ENCODE assay signal across 24 mouse cellular contexts in the genomic region with DNA sequence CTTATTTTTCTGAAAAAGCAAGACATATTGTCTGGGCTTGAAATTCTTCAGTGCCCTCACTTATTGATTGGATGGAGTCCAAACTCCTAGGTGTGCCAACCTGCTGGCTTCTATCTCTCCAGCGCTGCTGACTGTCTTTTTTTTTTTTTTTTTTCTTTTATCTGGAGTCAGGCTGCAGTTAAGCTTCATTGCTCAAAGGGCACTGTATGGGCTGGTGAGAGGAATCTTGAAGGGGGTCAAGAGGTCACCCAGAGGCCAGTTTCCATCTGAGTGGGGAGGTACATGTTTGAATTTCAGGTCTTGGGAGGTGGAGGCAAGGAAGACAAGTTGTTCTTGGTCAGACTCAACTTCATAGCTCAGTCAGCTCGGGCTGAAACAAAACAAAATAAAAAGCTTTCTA. TPM values are rescaled to one million over a fixed set of nuclear protein-coding genes. Genes with fewer than 3 reads are reported as not detected.
DNase-seq lines count a peak whose midpoint lies in the region; ATAC-seq and TF ChIP-seq lines count a peak whose summit lies in the region.
"Had no signal": no experiment of that assay in that cellular context is flagged by ENCODE, and none has a peak within 500 bp of the region (broad histone marks: within the 10 kb centered on the region; RNA-seq: fewer than 3 reads in every experiment).

No protein-coding gene starts in this region.

- no peaks in the 10 kb centered on the region for H3K27me3 ChIP-seq in hindbrain, embryonic 16.5 days (replicated peaks; ENCODE audit: control insufficient read depth, insufficient read depth, low read length)
- no peaks in the 10 kb centered on the region for H3K27me3 ChIP-seq in hindbrain, embryonic 10.5 days (ENCODE audit: insufficient read depth, poor library complexity, severe bottlenecking)
- no peaks in the 10 kb centered on the region for H3K27me3 ChIP-seq in intestine, embryonic 14.5 days (replicated peaks; ENCODE audit: control insufficient read depth, insufficient read depth, low read length)
- H3K27me3 ChIP-seq in intestine, postnatal 0 days (replicated peaks; ENCODE audit: control insufficient read depth, insufficient read depth, low read length), result no peaks in the 10 kb centered on the region
- H3K27me3 ChIP-seq: limb, embryonic 12.5 days; liver, embryonic 13.5 days; neural tube, embryonic 13.5 days had no signal

- no peak overlapping the region for H3K4me2 ChIP-seq in hindbrain, embryonic 16.5 days (ENCODE audit: low read length)
- no peak overlapping the region for H3K4me2 ChIP-seq in intestine, embryonic 14.5 days (ENCODE audit: low read length)
- no peak overlapping the region for H3K4me2 ChIP-seq in intestine, postnatal 0 days (replicated peaks; ENCODE audit: low read depth)
- H3K4me2 ChIP-seq: heart, embryonic 11.5 days; limb, embryonic 12.5 days; liver, embryonic 13.5 days; midbrain, embryonic 11.5 days; neural tube, embryonic 13.5 days had no signal

- 49% methylated on average over 2 of the region's 2 CpGs for WGBS in hindbrain, embryonic 16.5 days
- WGBS in hindbrain, embryonic 10.5 days, result 43% methylated on average over 2 of the region's 2 CpGs
- WGBS in intestine, embryonic 14.5 days, result 26% methylated on average over 2 of the region's 2 CpGs
- 40% methylated on average over 2 of the region's 2 CpGs for WGBS in intestine, postnatal 0 days

- DNase-seq in hindbrain, embryonic 10.5 days (ENCODE audit: low spot score), result no peak
- peak; percentile 14 for DNase-seq in kidney, postnatal 14 days
- no peak for DNase-seq in kidney, postnatal 4 days
- DNase-seq in intestine, embryonic 14.5 days (ENCODE audit: low spot score), result no peak
- DNase-seq in layer of hippocampus, postnatal 36 days, result no peak
- DNase-seq: adrenal gland, postnatal 14 days; cerebellum, adult 2 months; forebrain, postnatal 0 days; gastrocnemius, postnatal 14 days; heart, adult 11 months; kidney, postnatal 10 days; liver, embryonic 13.5 days; lung, adult 2 months; lung, postnatal 14 days; retina, postnatal 1 day; right cerebral cortex, postnatal 25 days; thymus, postnatal 14 days had no signal

- H3K36me3 ChIP-seq in hindbrain, embryonic 16.5 days (ENCODE audit: control insufficient read depth, insufficient read depth, low read length), result no peaks in the 10 kb centered on the region
- H3K36me3 ChIP-seq in hindbrain, embryonic 10.5 days, result no peaks in the 10 kb centered on the region
- H3K36me3 ChIP-seq in intestine, embryonic 14.5 days (ENCODE audit: control insufficient read depth, insufficient read depth, low read length), result no peaks in the 10 kb centered on the region
- H3K36me3 ChIP-seq in intestine, postnatal 0 days (ENCODE audit: control insufficient read depth, insufficient read depth), result no peaks in the 10 kb centered on the region
- H3K36me3 ChIP-seq: embryonic facial prominence, embryonic 10.5 days; limb, embryonic 12.5 days; liver, embryonic 13.5 days; neural tube, embryonic 13.5 days had no signal

- no peak for TF ChIP-seq CTCF in intestine, postnatal 0 days (IDR thresholded peaks at IDR 0.05; ENCODE audit: low read depth)

- no peak overlapping the region for H3K4me3 ChIP-seq in hindbrain, embryonic 16.5 days (ENCODE audit: low read length)
- no peak overlapping the region for H3K4me3 ChIP-seq in hindbrain, embryonic 10.5 days
- H3K4me3 ChIP-seq in intestine, embryonic 14.5 days (ENCODE audit: low read depth, low read length), result no peak overlapping the region
- no peak overlapping the region for H3K4me3 ChIP-seq in intestine, postnatal 0 days (ENCODE audit: low read depth, low read length)
- H3K4me3 ChIP-seq: embryonic facial prominence, embryonic 10.5 days; limb, embryonic 12.5 days; liver, embryonic 13.5 days; neural tube, embryonic 13.5 days had no signal

- no peak overlapping the region for H3K27ac ChIP-seq in hindbrain, embryonic 16.5 days (ENCODE audit: low read depth, low read length)
- no peak overlapping the region for H3K27ac ChIP-seq in hindbrain, embryonic 10.5 days
- no peak overlapping the region for H3K27ac ChIP-seq in intestine, embryonic 14.5 days (ENCODE audit: low read depth)
- no peak overlapping the region for H3K27ac ChIP-seq in intestine, postnatal 0 days (ENCODE audit: low read depth, low read length)
- H3K27ac ChIP-seq: embryonic facial prominence, embryonic 10.5 days; limb, embryonic 12.5 days; liver, embryonic 13.5 days; neural tube, embryonic 13.5 days had no signal

- H3K9me3 ChIP-seq in hindbrain, embryonic 16.5 days (ENCODE audit: control insufficient read depth, low read length), result no peaks in the 10 kb centered on the region
- H3K9me3 ChIP-seq in hindbrain, embryonic 10.5 days, result no peaks in the 10 kb centered on the region
- H3K9me3 ChIP-seq in intestine, embryonic 14.5 days (ENCODE audit: control insufficient read depth, low read length), result no peaks in the 10 kb centered on the region
- H3K9me3 ChIP-seq in intestine, postnatal 0 days (ENCODE audit: control insufficient read depth), result no peaks in the 10 kb centered on the region
- H3K9me3 ChIP-seq: embryonic facial prominence, embryonic 10.5 days; limb, embryonic 12.5 days; liver, embryonic 13.5 days; neural tube, embryonic 13.5 days had no signal

- no peak overlapping the region for H3K9ac ChIP-seq in hindbrain, embryonic 16.5 days (ENCODE audit: low read depth, low read length)
- no peak overlapping the region for H3K9ac ChIP-seq in intestine, embryonic 14.5 days (ENCODE audit: low read length)
- no peak overlapping the region for H3K9ac ChIP-seq in intestine, postnatal 0 days (ENCODE audit: low read depth, low read length)
- H3K9ac ChIP-seq: forebrain, postnatal 0 days; limb, embryonic 12.5 days; liver, embryonic 13.5 days; neural tube, embryonic 13.5 days had no signal

- ATAC-seq in hindbrain, embryonic 16.5 days, result peak; percentile 34; the same call in 1 of the 2 replicates
- ATAC-seq in intestine, embryonic 14.5 days (replicated peaks; ENCODE audit: low FRiP score, low TSS enrichment, low read depth), result 0 out of 2 replicates have a peak, but pooled peaks have one; percentile 24
- ATAC-seq in intestine, postnatal 0 days, result peak; percentile 71
- ATAC-seq: forebrain, postnatal 0 days had no signal

- peaks cover 3% of the 10 kb centered on the region; the same call in 1 of the 2 replicates for H3K4me1 ChIP-seq in hindbrain, embryonic 16.5 days (ENCODE audit: control insufficient read depth, insufficient read depth, low read depth, low read length)
- H3K4me1 ChIP-seq in hindbrain, embryonic 10.5 days (replicated peaks), result peaks cover 11% of the 10 kb centered on the region
- H3K4me1 ChIP-seq in intestine, embryonic 14.5 days (replicated peaks; ENCODE audit: control insufficient read depth, insufficient read depth, low read length), result no peaks in the 10 kb centered on the region
- no peaks in the 10 kb centered on the region; the same call in 1 of the 2 replicates for H3K4me1 ChIP-seq in intestine, postnatal 0 days (replicated peaks; ENCODE audit: control insufficient read depth, insufficient read depth, low read length)
- H3K4me1 ChIP-seq: embryonic facial prominence, embryonic 10.5 days; limb, embryonic 12.5 days; liver, embryonic 13.5 days; neural tube, embryonic 13.5 days had no signal

RNA-seq across cellular contexts. Expression of a gene that starts 9.6 kb away (rescaled TPM):
- 15.7 and 17.1 TPM in 2 replicates for polyA plus RNA-seq in hindbrain, embryonic 16.5 days (2015; fragmentation: Nextera tagmentation; extraction: Ambion mirVana)
- polyA plus RNA-seq in hindbrain, embryonic 10.5 days (2016; fragmentation: Nextera tagmentation; extraction: Ambion mirVana), result 23.5 and 23.6 TPM in 2 replicates
- polyA plus RNA-seq in intestine, embryonic 14.5 days (2014; fragmentation: Nextera tagmentation; extraction: Ambion mirVana), result 36.3 and 39.4 TPM in 2 replicates
- polyA plus RNA-seq in intestine, postnatal 0 days (2015; fragmentation: Nextera tagmentation; extraction: Ambion mirVana), result 23.4 and 27.2 TPM in 2 replicates
- 1 to 10 TPM; 8.5 to 9.1 TPM for total RNA-seq in layer of hippocampus, postnatal 36 days (2021)
